Mouse (Mus musculus): Measurements from ENCODE around the gene Catip.
"Not testable (repeated sequence)": the region's sequence is repeated elsewhere in the genome, so short reads cannot be mapped to it uniquely, and the experiment has no call there.

The Catip gene

DNA sequence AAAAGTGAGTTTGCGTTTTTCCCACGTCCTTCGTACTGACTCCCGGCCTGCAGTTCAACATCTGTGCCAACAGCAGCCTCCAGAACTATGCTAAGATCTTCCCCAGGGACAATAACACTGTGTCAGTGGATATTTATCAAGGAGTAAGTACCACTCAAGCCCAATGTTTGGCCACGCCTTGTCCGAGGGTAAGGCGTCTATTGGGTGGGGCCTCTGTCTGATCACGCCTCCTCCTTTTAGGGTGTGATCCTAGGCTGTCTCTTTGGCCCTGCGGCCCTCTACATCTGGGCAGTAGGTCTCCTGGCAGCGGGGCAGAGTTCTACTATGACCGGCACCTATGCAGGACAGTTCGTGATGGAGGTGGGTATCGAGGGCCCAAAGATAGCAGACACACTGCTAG, 21.5 kb downstream of the Catip start:
- no peak for DNase-seq (ENCODE audit: low read depth, low spot score)

DNA sequence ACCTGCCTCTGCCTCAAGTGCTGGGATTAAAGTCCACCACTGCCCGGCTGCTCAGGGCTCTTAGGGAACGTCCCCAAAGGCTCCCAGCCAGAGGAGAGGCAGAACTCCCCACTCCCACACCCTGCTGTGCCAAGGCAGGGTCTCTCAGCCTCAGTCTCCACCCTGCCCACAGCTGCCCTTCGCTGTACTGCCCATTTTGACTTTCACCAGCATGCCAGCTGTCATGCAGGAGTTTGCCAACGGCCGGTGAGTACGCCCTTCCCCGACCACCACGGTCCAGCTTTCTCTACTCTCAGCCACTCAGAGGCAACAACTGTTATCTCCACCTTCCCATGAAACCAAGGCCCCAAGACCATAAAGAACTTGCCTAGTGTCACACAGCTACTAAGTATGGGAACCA, 22.6 kb downstream of the Catip start:
- no peak for DNase-seq (ENCODE audit: low read depth, low spot score)

- DNase-seq (ENCODE audit: low read depth, low spot score) = no peak
These were observed 23.2 kb downstream of the Catip start for GRCm38 (mm10) chr1:74385064-74385463.

DNA sequence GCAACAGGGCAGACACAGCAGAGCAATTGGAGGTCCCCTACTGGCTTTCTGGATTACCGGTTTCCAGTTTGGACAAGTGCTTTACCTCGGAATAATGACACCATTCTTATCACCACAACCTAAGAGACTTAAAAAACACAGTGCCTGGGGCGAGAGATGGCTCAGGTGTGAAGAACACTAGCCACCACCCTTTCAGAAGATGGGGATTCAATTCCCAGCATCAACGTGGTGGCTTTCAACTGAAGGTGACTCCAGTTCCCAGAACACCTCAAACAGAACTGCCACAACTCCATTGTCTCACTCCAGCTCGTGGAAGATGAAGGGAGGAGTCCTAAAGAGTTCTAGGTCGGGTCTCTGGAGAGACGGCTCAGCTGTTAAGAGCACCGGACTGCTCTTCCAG, 23.6 kb downstream of the Catip start:
- no peak for DNase-seq (ENCODE audit: low read depth, low spot score)

DNA sequence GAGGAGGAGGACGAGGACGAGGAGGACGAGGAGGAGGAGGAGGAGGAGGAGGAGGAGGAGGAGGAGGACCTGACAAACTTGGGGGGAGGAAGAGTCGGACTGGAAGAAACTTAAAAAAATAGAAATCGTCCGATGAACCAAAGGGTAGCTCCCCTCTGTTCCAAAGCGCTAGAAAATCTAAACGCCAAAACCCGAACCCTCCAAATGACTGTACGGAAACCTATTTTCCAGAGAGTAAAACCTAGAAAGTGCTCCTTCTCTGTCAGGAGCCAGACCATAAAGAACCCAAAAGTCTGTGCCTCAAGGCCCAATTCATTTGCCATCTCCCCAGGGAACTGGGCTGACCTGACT, 24.4 kb downstream of the Catip start:
- no peak for DNase-seq (ENCODE audit: low read depth, low spot score)

DNA sequence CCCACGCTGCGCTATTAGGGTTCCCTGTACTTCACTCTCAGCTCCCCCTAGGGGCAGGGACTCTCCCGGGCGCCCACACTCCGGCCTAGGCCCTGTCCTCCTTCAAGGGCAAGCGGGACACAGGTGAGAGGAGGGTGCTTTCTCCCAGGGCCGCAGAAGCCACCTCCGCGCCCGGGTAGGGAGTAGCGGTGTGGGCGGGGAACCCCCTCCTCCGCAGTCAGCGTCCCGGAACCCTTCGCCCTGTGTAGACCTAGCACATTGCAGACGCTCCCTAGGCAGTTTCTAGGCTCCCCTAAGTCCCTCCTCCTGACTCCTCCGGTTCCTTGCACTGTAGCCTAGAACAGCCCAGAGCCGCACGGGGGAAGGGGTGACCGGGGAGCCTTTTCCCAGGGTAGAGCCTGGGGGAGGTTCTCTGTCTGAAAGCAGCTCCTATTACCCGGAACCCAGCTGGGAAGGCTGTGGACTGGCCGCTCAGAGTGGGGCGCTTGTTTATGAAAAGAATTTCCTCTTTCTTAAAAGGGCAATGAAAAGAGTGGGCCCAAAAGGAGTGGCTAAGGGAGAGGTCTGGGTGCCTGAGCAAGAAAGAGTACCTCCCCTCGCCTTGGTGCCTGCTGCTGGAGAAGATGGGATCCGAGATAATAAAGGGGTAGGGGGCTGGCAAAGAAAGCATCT, 24.9 kb downstream of the Catip start:
- peak; percentile 94 for DNase-seq (ENCODE audit: low read depth, low spot score)

- no peak for DNase-seq (ENCODE audit: low read depth, low spot score)
These were observed 25.6 kb downstream of the Catip start for GRCm38 (mm10) chr1:74387386-74387988.

GRCm38 (mm10) chr1:74388398-74388920, 26.6 kb downstream of the Catip start:
- DNase-seq (ENCODE audit: low read depth, low spot score) = no peak

- DNase-seq (ENCODE audit: low read depth, low spot score) = no peak
These were observed 28.0 kb downstream of the Catip start for GRCm38 (mm10) chr1:74389831-74390286.

GRCm38 (mm10) chr1:74390287-74390906, 28.5 kb downstream of the Catip start:
- DNase-seq (ENCODE audit: low read depth, low spot score) = peak; percentile 30

DNA sequence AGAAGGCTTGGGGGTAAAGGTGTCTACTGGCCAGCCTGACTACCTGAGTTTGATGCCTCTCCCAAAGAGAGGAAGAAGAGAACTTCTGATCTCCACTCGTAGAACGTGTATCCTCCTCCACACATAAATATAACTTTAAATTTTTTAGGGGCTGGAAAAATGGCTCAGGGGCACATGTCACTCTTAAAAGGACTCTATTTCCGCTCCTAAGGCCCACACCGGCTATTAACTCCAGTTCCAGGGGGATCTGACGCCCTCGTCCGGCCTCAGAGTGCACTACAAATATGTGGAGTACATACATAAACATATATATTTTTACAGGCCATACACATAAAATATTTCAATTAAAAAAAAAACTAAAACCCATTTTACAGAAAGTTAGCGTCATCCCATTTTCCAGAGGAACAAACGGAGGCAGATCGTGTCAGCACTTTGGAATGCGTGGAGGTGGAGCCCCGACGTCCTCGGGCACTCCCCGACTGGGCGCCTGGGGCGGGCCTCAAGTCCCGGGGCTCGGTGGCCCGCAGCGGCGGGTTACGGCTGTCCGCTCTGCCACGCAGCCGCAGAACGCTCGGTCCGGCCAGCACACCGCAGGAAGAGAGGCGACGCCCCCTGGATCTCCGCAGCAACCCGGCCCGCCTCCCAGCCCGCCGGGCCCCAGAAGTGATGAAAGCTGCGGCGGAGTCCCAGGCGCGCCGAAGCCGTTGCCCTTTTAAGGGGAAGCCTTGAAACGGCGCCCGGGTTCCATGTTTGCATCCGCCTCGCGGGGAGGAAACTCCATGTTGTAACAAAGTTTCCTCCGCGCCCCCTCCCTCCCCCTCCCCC, 29.2 kb downstream of the Catip start, which contains the start of gene Ctdsp1:
Ctdsp1 (plus strand) TSS at position 586 of the 825 bp plus-strand sequence.
- peak; percentile 84 for DNase-seq (ENCODE audit: low read depth, low spot score)

- DNase-seq (ENCODE audit: low read depth, low spot score) = no peak
These were observed 30.0 kb downstream of the Catip start for GRCm38 (mm10) chr1:74391844-74392441.

GRCm38 (mm10) chr1:74392446-74392994, 30.6 kb downstream of the Catip start:
- no peak for DNase-seq (ENCODE audit: low read depth, low spot score)

GRCm38 (mm10) chr1:74393010-74393409, 31.1 kb downstream of the Catip start:
- DNase-seq (ENCODE audit: low read depth, low spot score) = no peak

DNA sequence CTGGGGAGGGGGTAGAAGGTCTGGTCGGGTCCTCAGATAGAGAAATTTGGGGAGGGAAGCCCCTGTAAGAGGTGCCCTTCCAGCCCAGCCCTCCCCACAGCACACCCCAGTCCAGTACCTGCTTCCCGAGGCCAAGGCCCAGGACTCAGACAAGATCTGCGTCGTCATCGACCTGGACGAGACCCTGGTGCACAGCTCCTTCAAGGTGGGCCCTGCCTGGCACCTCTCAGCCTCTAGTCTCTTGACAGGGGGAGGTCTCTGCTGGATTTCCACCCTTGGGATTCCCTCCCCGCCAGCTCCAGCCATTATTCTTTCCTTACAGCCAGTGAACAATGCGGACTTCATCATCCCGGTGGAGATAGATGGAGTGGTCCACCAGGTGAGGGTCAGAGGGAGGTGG, 31.8 kb downstream of the Catip start:
- no peak for DNase-seq (ENCODE audit: low read depth, low spot score)

- no peak for DNase-seq (ENCODE audit: low read depth, low spot score)
These were observed 32.4 kb downstream of the Catip start for GRCm38 (mm10) chr1:74394311-74394710.

- no peak for DNase-seq (ENCODE audit: low read depth, low spot score)
These were observed 33.0 kb downstream of the Catip start for GRCm38 (mm10) chr1:74394858-74395257.

- DNase-seq (ENCODE audit: low read depth, low spot score) = no peak
These were observed 33.4 kb downstream of the Catip start for GRCm38 (mm10) chr1:74395290-74395689.

GRCm38 (mm10) chr1:74396456-74397222, 34.7 kb downstream of the Catip start:
- not testable (repeated sequence) for DNase-seq (ENCODE audit: low read depth, low spot score)

DNA sequence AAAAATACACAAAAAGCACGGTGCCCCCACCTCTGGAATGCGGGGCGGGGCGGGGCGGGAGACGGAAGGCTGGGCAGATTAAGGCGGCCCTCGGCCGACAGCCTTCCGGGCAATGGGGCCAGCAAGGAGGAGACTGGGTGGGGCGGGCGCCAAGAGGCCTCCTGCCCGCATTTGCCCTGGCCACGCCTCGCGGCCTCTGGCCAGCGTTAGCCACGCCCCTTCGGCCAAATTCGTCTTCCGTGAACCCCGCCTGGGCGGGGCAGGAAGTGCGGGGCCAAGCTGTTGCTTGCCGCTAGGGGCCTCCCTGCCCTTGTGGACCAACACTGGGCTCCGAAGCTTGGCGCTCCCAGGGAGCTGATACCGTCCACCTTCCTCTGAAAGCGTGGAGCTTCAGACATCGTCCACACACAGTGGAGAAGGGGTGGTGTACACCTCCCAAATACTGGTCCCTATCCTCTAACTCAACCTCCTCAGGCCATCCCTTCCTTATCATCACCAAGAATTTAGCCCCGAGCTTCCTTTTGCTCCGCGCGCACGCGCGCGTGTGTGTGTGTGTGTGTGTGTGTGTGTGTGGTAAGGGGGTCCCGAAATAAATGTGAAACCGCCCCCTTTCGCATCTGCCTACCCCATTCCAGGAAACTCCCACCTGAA, 35.5 kb downstream of the Catip start:
- peak; percentile 92 for DNase-seq (ENCODE audit: low read depth, low spot score)
